Mouse (Mus musculus) mature B cell (primary cell): Measurements from ENCODE around the gene Kiz.

ENCODE experiments used
- in situ Hi-C: fragments of 300-500 bp; cut with MboI; formaldehyde crosslinking; loops from 2 replicates; pipeline ENCODE4 v1.14.3; 2019

Kiz gene

DNA sequence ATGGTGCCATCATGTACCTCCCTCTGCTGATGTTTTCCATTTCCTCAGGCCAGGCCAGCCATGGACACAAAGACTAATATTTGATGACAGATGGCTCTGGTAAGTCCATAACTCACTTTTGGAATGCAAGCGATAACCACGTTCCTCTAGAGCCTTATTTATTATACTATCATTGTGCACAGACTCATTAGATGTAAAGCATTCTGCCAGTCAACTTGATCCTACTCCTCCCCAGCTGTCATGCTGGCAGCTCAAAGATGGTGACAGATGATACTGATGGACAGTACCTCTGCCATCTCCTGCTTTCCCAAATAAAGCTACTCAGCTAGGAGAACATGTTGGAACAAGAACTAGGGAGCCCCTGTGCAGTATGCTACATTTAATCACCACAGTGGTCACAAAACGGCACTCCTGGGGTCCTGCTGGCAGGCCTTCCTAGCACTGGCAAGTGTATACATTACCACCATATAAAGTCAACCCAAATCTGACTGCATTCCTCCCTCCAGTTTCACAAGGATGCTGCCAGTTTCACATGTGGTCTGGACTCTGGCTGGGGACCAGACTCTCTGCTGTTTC is 119.9 kb downstream of the Kiz start:
- in situ Hi-C loops, result no loop called here

DNA sequence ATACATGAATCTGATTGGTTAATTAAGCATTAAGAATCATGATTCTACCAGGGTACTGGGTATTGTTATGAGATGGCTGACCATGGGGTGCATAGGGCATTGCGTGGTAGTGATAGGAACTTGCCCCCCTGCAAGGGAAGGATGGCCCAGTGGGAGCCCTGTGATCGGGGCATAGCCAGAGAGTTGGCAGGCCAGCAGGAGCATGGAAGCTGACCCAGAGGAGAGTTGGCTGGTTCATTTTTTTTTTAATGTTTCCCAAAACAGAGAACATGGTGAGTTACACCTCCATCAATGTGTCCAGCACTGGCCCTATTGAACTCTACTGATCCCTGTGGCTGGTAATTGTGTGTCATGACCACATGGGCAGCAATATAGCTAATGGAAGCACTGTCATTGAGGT is 127.1 kb downstream of the Kiz start:
- in situ Hi-C loops, result no loop called here

DNA sequence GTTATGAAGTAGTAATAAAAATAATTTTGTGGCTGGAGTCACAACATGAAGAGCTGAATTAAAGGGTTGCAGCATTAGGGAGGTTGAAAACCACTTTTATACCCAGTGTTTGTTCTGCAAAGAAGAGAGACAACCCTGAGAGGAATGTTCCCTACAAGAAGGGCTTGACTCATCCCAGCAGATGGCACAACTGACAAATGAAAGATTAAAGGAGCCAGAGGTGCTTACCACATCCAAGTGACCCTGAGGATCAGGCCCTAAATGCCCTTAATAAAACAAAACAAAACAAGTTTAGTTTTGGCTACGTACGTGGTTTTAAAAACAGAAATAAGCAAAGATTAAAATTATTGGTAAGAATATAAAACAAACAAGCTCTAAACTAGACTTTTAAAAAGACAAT is 129.2 kb downstream of the Kiz start:
- in situ Hi-C loops, result no loop called here

DNA sequence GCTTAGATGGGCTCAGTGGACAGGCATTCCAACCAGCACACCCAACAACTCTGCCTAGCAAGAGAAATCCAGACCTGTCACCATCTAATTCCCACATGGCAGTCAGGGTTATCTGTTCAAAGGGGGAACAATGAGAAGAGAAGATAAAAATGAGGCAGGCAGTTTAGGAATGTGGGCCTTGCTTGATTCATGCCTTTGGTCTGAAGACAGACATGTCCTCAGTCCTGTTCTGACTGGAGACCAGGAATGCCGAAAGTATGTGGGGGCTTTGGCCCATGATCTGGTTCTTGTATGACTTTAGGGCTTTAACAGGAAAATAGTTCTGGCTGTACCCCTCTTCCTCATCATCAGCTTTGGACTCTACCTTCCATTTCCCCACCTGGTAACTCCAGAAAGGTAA is 130.1 kb downstream of the Kiz start:
- in situ Hi-C loops, result no loop called here

DNA sequence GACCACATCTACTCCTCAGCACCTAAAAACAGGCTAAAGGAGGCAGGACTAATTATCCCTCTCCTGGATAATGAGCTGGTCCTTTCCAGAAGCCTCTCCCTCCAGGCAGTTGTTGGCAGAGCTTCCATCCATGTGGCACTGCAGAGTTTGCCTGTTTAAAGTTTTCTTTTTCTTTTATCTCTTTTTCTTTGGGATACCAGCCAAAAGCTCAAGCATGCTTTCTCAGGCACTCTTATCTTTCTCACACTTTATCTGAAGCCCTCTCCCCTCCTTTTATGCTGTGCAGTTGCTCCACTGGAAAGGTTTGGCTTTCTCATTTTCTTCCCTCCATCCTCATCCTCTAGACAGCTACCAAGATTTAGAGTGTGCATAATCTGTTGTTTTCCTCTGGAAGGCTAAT is 130.8 kb downstream of the Kiz start:
- in situ Hi-C loops, result no loop called here

DNA sequence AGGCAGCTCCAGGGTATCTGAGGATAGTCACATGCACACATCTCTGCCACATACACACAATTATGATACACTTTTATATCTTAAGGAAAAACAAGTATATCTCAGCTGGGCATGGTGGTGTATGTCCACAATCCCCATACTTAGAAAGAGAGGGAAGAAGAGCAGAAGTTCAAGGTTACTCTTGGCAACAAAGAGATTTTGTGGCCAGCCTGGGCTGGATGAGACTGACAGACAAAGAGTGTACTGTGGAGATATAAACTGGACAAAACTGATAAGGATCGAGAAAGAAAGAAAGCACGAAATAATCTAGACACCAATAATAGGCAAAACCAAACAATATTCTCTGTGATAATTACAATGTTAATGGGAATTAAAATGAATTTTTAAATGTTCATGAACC is 151.6 kb downstream of the Kiz start:
- in situ Hi-C loops, result no loop called here

DNA sequence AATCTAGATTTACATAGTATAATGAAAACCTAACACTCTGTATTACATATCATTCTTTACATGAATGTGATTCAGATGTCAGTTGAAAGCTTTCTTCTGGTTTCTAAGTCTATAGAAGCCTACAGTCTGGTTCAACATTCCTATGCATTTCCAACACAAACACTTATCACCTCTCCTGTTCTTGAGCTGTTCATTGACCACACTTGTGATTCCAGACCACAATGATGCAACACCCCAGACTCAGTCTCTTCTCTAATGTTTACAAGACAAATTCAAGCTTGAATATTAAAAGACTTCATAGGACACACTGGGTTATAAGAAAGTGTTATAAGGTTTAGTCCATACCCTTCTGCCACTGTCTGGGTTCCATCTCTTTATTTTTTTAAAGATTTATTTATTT is 153.4 kb downstream of the Kiz start:
- in situ Hi-C loops, result no loop called here

DNA sequence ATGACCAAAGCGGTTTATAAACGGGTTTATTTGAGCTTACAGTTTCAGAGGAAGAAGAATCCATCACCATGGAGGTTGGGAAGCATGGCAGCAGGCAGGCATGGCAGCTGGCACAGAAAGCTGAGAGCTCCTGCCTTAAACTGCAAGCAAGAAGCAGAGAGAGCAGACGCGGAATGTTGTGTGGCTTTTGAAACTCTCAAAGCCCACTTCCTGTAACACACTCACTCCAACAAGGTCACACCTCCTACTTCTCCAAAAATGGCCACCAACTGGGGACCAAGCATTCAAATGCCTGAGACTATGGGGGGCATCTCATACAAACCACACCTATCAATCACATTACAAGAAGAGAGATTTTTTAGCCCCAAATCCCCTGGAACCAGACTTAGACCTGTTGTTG is 154.5 kb downstream of the Kiz start:
- in situ Hi-C loops, result no loop called here

DNA sequence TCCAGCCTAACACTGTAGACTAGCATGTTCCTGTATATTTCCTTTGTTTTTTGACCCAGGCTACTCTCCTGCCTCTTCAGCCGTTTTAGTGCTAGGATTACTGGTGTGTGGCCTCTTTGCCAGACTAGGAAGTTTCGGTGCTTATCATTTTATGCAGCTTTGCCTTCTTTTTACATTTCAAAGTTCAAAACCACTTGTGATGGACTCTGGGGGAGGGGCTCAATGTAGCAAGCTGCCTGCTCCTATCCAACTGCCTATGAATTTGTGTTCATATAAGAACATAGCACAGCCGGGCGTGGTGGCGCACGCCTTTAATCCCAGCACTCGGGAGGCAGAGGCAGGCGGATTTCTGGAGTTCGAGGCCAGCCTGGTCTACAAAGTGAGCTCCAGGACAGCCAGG is 155.3 kb downstream of the Kiz start:
- in situ Hi-C loops, result no loop called here

DNA sequence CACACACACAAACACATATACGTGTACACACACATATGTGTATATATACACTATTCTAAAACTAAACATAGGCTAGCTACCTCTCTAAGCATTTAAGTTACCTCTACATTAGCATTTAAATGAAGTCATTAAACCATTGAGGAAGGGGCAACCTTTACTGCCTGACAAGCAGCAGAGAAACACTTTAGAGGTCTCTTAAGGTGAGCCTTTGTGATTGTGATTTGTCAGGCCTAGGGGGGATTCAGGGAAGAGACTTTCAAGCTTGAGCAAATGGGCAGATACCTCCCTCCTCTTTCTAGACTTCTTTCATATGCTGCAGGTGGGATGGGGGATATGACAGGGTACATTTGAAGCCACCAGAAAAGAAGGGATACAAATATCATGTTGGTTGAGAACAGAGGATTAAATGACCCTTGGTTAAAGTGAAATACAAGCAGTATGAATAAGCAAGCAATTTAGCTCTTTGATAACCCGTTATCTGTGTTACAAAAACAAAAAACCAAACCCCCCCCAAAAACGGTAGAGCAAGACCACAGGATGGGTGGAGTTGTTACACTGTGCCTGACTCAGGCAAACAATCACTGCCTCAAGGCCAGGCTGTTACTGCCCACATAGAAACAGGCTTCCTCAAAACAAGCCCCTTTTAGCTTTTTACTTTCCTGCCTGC is 155.9 kb downstream of the Kiz start:
- in situ Hi-C loops, result no loop called here

DNA sequence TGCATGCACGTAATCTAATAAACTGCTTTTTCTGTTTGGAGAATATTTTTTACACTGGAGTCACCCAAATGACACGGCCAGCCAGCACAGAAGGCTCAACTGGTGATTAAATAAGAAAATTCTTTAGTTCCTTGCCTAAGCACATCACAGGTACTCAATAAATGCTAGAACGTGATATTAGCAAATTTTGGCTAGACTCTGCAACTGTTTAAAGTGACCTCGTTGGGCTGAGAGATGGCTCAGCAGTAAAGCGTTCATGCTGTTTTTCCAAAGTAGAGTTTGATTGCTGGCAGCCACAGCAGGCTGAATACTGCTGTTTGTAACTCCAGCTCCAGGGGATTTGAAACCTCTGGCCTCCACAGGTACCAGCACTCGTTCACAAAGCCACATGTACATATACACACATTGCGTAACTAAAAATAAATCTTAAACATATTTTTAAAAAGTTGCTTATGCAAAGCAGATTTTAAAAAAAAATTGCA is 156.5 kb downstream of the Kiz start:
- in situ Hi-C loops, result no loop called here

DNA sequence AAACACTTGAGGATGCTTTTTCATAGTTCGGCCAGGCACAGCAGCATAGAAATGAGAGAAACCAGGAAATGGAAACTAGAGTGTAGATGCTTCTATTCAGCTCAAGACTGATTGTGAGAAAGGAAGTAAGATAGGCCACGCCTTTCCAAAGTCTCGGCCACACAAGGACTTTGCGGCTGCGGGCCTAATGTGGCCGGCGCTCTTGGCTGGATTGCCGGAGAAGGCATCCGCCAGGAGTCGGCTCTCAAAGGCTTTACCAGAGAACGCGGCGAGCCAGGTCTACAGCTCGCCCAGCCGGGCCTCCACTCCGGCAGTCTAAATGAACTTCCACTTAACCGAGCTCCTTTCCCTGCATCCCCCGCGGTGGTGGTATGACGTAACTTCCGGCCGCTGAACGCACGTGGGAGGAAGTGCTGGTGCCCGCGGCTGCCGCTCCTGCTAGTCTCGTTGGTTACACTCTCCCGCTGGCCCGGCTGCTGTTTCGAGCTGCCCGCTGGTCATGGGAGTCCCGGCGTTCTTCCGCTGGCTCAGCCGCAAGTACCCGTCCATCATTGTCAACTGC is 157.0 kb downstream of the Kiz start, which contains the start of gene Xrn2:
Gene Xrn2, plus strand, starts transcription at position 374 of the 562 bp plus-strand sequence.
- in situ Hi-C loops, result no loop called here

DNA sequence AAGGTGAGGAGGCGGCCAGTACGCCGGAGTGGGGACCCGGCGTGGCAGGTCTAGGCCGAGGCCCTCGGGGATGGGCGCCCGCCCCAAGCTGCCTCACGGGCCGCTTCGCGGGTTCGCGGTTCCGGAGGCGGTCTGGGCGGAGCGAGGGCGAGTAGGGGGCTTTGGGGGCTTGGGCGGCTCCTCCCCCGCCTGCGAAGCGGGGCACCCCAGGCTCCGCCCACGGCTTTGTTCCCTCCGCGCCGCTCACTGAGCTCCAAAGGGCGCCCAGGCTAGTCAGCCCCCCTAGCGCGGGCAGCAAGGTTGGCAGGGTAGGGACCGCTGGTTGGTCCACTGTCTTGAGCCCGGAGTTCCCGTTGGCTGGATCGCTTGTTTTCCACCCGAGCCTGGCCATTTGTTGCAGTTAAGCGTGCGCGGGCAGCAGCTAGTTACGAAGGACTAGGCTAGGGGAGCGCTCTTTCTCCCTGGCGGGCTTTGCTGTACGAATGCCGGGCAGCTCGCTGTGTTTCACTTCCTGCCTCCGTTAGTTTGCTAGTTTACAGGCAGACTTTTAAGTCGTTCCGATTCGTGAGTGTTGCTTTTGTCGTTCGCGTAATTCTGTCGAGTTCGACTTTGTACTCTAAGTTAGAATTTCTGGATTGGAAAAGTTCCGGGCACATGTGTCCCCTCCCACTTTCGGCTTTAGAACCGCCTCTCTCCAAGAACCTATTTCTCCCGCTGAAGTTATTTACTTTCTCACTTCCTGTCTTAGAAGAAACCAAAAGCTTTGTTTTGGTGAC is 157.7 kb downstream of the Kiz start:
- in situ Hi-C loops, result no loop called here

DNA sequence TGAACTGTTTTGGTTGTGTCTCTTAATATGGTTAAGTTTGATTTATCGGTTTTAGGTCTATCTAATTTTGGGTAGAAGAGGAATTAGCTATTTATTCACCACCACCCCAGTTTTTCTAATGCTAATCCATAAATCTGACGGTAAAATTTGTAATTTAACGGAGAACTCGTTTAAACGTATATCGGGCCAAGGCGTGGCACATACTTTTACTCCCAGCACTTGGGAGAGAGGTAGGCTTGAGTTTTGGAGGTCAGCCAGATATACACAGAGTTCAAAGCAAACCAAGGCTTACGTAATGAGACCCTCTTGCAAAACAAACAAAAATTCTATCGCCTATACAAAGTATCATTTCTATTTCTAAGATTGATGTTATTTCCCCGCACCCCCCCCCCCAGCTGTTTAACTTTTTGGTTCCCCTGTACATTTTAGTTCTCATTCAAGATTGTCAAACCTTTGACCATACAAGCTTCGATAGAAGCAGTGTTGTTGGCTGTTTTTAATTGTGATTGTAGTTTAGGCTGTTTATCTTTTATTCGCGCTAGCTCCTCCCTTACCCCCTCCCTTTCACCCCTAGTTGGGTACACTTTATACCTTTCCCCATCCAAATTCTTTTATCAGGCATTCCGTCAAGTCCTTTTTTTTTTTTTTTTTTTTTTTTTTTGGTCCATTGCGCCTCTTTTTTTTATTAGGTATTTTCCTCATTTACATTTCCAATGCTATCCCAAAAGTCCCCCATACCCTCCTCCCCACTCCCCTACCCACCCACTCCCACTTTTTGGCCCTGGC is 158.6 kb downstream of the Kiz start:
- in situ Hi-C loops, result no loop called here
